Mouse (Mus musculus) MEL (cell line): ENCODE results near the gene Gm36028.

ENCODE experiments used
- CHD1 ChIP-seq: IDR thresholded peaks from 2 replicates; pipeline ENCODE4 v1.6.1; 2012; ENCODE audit warnings: low read depth, mild to moderate bottlenecking, inconsistent platforms, low read length, improper control_type of control experiment
- E2F4 ChIP-seq: IDR thresholded peaks from 2 replicates; pipeline ENCODE4 v1.6.1; 2011; ENCODE audit warnings: low read depth, low read length, improper control_type of control experiment, borderline replicate concordance
- ELF1 ChIP-seq: IDR thresholded peaks from 2 replicates; pipeline ENCODE4 v1.6.1; 2014; ENCODE audit warnings: low read depth, mild to moderate bottlenecking, inconsistent platforms, low read length, improper control_type of control experiment, moderate library complexity
- EP300 ChIP-seq, 2 experiments: IDR thresholded peaks; 2 replicates each; pipeline ENCODE4 v1.6.1; 2011; ENCODE audit warnings: improper control_type of control experiment in 2 of 2, low read length in 2 of 2, low read depth in 1 of 2, mild to moderate bottlenecking in 1 of 2
- GATA1 ChIP-seq: IDR thresholded peaks from 2 replicates; pipeline ENCODE4 v1.6.1; 2011; ENCODE audit warnings: low read depth, low read length, improper control_type of control experiment
- NELFE ChIP-seq: IDR thresholded peaks from 2 replicates; pipeline ENCODE4 v1.6.1; 2011; ENCODE audit warnings: low read depth, low read length, improper control_type of control experiment
- POLR2A ChIP-seq, 2 experiments: IDR thresholded peaks; 2 replicates each; pipeline ENCODE4 v1.6.1; 2011 to 2012; ENCODE audit warnings: low read length in 2 of 2, mild to moderate bottlenecking in 2 of 2, control low read depth in 1 of 2, improper control_type of control experiment in 1 of 2, low read depth in 1 of 2, moderate library complexity in 1 of 2; ENCODE audit not compliant: control insufficient read depth in 1 of 2, insufficient read depth in 1 of 2, poor library complexity in 1 of 2
- RAD21 ChIP-seq: IDR thresholded peaks from 2 replicates; pipeline ENCODE4 v1.6.1; 2011; ENCODE audit warnings: mild to moderate bottlenecking, low read depth, low read length, improper control_type of control experiment
- TBP ChIP-seq: IDR thresholded peaks from 2 replicates; pipeline ENCODE4 v1.8.0; 2011; ENCODE audit warnings: low read depth, low read length, improper control_type of control experiment
- USF1 ChIP-seq: IDR thresholded peaks from 2 replicates; pipeline ENCODE4 v1.6.1; 2014; ENCODE audit warnings: low read depth, mild to moderate bottlenecking, inconsistent platforms, low read length, improper control_type of control experiment, moderate library complexity
- ZNF384 ChIP-seq: IDR thresholded peaks from 2 replicates; pipeline ENCODE4 v1.6.1; 2012; ENCODE audit warnings: low read depth, mild to moderate bottlenecking, inconsistent platforms, low read length, improper control_type of control experiment

GRCm38 (mm10) chr16:37906456-37906855, 45.5 kb upstream of the Gm36028 start:
- TF ChIP-seq RAD21: no peak
- TF ChIP-seq ZNF384: no peak
- no peak for TF ChIP-seq TBP
- no peak for TF ChIP-seq EP300 (IDR thresholded peaks at IDR 0.05; ENCODE audit: low read depth in 1 of 2, low read length in 2 of 2)
- no peak for TF ChIP-seq ELF1
- TF ChIP-seq POLR2A (IDR thresholded peaks at IDR 0.05; ENCODE audit: control insufficient read depth in 1 of 2, insufficient read depth in 1 of 2, low read depth in 1 of 2, low read length in 2 of 2, poor library complexity in 1 of 2): no peak
- TF ChIP-seq CHD1: no peak
- TF ChIP-seq USF1: no peak
- TF ChIP-seq NELFE: no peak
- no peak for TF ChIP-seq E2F4
- no peak for TF ChIP-seq GATA1
